Mouse (Mus musculus) mouse trophoblast stem cell (cell line): ENCODE measurements at regions not wholly inside any gene's neighbourhood (a gene's known extent, or its start where the extent isn't known, plus 50 kb on each side); places are given as distances from the start of the nearest gene placed in this dataset.

ENCODE experiments used
- in situ Hi-C, 2 experiments: fragments of 300-500 bp; cut with MseI, MboI; formaldehyde crosslinking; loops; 2 replicates in 1 of 2; 3 replicates in 1 of 2; pipeline ENCODE4 v1.15.1; 2025

DNA sequence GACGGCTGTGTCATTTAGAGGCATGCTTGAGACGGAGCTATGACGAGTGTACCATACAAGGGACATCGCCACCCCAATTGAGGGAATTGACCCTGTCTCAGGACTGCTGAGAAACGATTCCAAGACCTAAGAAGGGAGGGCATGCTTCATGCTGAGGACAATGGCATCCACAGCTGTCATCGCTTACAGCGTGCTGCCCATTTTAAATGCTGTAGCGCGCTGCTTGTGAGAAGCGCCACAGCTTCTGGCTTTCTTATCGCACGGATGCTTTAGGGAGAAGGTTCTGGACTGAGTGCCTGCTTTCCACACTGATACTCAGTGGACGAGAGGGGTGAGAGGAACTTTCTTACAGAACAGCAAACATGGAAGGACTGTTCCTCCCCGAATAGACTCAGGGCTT lies 357.8 kb upstream of the Arglu1 start:
- in situ Hi-C loops = no loop called here

GRCm38 (mm10) chr8:9042835-9043792 lies 352.8 kb upstream of the Arglu1 start:
- in situ Hi-C loops = no loop called here

DNA sequence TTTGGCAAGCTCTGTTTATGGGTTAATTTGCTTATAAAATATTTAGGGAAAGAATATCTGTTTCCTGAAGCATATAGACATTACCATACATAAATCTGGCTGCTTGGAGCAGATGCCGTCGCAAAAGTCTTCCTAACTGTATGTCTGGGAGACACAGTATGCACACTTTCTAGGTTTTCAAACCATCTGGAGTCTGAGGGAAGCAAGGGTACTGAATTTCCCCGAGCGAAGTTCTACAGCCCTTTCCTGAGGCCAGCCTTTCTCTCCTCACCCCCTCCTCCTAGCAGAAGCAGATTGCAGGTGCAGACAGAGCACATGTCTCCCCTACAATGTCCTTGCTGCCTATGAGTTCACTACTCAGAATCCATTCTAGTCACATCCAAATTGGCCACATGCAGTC lies 338.8 kb upstream of the Arglu1 start:
- in situ Hi-C loops = no loop called here

DNA sequence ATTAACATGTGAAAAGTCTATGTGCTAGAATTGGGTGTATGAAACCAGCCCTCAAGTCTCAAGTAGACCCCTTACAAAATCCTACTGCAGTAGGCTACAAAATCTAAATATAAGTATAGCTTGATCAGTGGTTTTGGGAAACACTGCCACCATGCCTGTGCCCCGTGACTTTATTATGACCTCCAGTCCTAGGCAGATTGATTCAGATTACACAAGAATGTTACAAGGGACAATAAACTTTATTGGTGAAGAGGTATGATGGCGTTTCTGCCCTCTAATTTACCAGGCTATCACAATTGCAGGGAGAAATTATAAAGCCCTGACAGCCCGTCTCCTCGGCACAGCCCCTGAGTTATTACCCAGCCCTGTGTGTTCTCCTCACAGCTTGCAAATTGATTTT lies 337.4 kb upstream of the Arglu1 start:
- in situ Hi-C loops = no loop called here

DNA sequence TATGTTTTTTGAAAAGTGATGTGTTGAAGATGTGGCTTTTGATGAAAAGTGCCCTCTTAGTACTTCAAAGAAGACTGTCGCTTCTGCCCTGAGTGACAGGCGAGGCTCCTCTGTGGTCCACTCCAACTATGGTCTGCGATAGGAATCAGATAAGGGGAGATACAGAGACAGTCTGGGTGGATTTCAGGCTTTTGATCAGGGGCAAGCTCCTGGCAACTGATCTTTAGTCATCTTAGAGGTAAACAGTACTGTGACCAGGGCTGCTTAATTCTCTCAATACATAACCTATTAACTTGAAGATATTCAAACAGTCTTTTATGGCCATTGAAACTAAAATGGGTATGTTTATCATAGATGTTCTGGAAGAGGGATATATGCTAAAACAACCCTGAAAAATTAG lies 335.6 kb upstream of the Arglu1 start:
- in situ Hi-C loops = no loop called here

DNA sequence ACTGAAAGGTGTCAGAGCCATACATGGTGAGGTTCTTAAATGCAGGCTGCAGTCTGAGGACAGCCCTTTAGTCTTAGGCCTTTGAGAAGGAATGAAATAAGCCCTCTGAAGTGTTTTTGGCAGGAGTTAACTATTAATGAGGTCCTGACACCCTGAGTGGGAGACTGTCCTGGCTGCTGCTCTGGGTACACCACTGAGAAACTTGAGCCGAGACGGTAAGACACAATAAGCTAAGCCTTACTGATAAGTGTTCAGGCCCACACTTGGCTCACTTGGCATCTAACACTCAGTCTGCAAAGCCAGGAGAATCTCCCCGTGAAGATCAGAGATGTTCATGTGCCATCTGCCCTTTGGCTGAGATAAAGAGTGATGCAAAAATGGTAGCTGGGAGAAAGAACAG lies 335.1 kb upstream of the Arglu1 start:
- in situ Hi-C loops = no loop called here

GRCm38 (mm10) chr8:9020744-9021143 lies 330.4 kb upstream of the Arglu1 start:
- in situ Hi-C loops = no loop called here

DNA sequence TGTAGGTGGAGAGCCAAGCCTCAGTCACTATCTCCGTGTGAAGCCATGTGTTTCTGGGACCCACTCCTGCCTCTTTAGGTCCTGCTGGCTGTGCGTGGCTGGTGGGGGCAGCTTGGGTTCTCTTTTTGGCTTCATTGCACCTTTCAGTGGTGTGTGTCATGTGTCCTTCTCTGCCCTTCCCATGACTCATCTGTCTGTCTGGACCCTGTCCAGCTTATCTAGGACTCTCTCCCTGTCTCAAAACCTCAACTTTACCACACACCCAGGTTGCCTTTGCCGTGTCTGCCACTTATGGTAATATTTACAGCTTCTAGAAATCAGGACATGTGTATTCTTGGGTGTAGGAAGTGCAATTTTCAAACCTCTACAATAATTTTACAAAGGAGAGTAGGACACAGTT lies 329.9 kb upstream of the Arglu1 start:
- in situ Hi-C loops = no loop called here

GRCm38 (mm10) chr8:9011785-9012510 lies 321.6 kb upstream of the Arglu1 start:
- in situ Hi-C loops = no loop called here

DNA sequence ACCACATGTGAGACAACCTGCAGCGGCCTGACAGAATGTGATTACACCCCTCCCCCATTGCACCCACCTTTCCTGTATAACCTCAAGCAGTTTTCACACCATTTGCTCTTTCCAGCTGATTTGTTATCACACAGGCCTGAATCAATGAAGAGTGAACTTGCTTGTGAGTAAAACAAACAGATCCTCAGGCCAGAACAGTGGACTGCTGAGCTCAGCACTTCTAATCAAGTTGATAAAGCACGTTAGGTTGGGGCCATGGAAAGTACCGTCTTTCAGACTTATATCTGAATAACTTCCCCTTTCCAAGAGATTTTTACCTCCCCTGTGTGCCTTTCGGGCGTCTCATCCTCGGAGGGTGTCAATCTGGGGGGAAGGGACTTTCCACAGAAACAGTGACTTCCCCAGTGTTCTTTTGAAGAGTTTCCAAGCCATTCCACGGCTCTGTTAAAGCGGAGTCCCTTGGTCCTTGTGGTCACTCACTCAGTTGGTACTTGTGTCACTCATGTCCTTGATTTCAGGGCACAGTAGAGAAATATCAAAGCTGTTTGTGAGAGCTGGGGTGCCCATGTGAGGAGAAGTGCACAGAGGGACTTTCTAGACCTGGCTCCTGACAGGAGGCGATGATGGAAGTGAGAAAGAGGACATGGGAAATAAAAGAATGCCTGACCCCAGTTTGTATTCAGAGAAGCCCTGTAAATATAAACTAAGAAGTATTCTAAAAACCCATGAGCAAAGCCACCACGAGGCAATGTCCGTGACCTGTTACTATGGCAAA lies 317.9 kb upstream of the Arglu1 start:
- in situ Hi-C loops = no loop called here

GRCm38 (mm10) chr8:8999914-9000313 lies 309.6 kb upstream of the Arglu1 start:
- in situ Hi-C loops = loop anchor here (10.0 to 25.0 kb wide), 2 partner anchors 313 to 315 kb away; partner anchors contain the start of gene Arglu1 (in 1 of the 2)

- in situ Hi-C loops = loop anchor here (10.0 to 25.0 kb wide), 2 partner anchors 310 to 313 kb away; partner anchors contain the start of gene Arglu1 (in 1 of the 2)
These were observed 307.3 kb upstream of the Arglu1 start for GRCm38 (mm10) chr8:8997621-8998020.

- in situ Hi-C loops = loop anchor here (10.0 to 25.0 kb wide), 2 partner anchors 307 to 310 kb away; partner anchors contain the start of gene Arglu1 (in 1 of the 2)
These were observed 304.4 kb upstream of the Arglu1 start for GRCm38 (mm10) chr8:8994596-8995189.

DNA sequence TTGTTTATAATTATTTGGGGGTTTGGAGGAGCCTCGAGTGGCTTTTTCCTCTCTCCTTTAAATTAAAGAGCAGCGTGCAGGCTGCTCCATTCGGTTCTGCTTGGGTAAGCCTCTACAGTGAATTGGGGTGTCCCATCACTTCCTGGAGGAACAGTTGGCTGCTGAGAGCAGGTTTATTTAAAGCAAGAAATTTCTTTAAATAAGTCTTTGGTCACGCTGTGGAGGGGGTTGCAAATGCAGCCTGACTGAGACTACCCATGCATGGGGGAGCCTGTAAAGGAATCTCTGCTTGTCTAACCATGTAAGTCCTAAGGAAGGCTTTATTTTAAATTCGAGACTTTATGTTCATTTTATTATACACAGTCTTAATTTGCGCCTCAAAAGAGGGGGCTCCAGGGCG lies 303.7 kb upstream of the Arglu1 start:
- in situ Hi-C loops = loop anchor here (10.0 to 25.0 kb wide), 2 partner anchors 307 to 309 kb away; partner anchors contain the start of gene Arglu1 (in 1 of the 2)

DNA sequence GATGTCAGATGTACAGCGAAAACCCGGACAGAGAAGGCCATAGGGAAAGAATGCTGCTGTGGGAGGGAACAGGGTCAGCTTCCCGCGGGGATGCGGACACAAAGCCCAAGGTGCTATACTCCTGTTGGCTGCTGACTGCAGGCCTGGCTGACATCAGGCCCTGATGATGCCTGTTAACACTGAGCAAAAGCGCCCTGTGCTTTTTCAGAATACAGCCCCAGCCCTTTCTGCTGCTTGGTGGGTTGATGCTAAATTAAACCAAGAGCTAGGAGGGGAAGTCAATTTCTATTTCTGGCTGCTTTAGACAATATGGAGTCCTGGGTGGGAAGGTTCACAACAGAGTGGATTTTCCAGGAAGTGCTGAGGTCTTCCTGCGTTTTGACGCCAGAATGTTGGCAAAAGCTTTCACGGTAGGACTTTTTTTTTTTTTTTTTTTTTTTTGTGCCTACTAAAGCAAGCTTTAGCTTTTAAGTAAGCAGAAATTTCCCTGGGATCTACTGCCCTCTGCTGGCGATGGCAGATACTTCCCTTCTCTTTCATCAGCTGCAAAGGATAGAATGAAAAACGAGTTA lies 302.2 kb upstream of the Arglu1 start:
- in situ Hi-C loops = loop anchor here (10.0 to 25.0 kb wide), 2 partner anchors 305 to 308 kb away; partner anchors contain the start of gene Arglu1 (in 1 of the 2)

DNA sequence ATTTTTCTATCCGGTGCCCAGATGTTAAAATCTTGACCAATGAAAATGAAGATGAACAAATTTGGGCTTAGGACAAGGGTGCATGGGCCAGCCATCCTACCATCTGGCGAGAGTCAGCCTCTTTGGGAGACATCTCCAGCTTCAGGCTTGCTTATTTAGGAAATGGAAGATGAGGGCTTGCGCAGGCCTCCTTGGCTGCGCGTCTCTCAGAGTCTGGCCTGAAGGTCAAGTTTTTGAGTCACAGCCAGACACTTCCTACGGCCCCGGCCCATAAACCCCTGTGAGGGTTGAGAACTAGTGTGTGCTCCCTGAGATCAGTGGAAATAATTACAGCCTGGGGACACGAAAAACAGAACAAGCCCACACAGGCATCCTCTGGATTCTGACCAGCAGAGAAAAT lies 300.7 kb upstream of the Arglu1 start:
- in situ Hi-C loops = loop anchor here (10.0 to 25.0 kb wide), 2 partner anchors 304 to 306 kb away; partner anchors contain the start of gene Arglu1 (in 1 of the 2)

DNA sequence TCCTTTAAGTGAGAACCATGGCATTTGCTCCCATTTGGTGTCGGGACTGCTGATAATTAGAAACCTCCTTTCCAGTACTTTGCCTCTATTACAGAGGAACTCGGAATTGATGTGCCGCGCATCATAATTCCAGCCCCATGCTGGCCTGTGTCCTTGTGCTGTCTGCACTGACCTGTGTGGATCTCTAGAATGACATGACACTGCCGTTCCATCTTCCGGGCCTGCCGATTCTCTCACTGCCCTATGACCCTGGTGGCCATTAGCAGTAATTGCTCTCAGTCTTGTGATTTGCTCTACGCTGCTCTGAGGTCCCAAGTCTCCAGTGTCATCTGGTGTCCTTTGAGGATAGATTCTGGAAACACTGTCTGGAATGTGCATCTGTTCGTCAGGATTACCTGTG lies 295.7 kb upstream of the Arglu1 start:
- in situ Hi-C loops = loop anchor here in 1 of 2 experiments (25.0 kb wide), 1 partner anchor 299 kb away; the partner anchor contains the start of gene Arglu1

GRCm38 (mm10) chr8:8985395-8985794 lies 295.1 kb upstream of the Arglu1 start:
- in situ Hi-C loops = loop anchor here in 1 of 2 experiments (25.0 kb wide), 1 partner anchor 298 kb away; the partner anchor contains the start of gene Arglu1

- in situ Hi-C loops = loop anchor here in 1 of 2 experiments (25.0 kb wide), 1 partner anchor 298 kb away; the partner anchor contains the start of gene Arglu1
These were observed 294.5 kb upstream of the Arglu1 start for GRCm38 (mm10) chr8:8984829-8985251.
